9 mouse cellular contexts compared by ENCODE assay signal in genomic region chr1:127239914-127240313, GRCm38 (mm10). TPM values are rescaled to one million over a fixed set of nuclear protein-coding genes. Genes with fewer than 3 reads are reported as not detected.
DNase-seq lines count a peak whose midpoint lies in the region; ATAC-seq and TF ChIP-seq lines count a peak whose summit lies in the region.
"Had no signal": no experiment of that assay in that cellular context is flagged by ENCODE, and none has a peak within 500 bp of the region (broad histone marks: within the 10 kb centered on the region; RNA-seq: fewer than 3 reads in every experiment).

No protein-coding gene starts in this region.

- H3K4me1 ChIP-seq in thymus, adult 2 months (replicated peaks; ENCODE audit: control insufficient read depth, insufficient read depth, low read length): peaks cover 44% of the 10 kb centered on the region
- H3K4me1 ChIP-seq in intestine, embryonic 15.5 days (replicated peaks): peaks cover 13% of the 10 kb centered on the region
- H3K4me1 ChIP-seq in small intestine, adult 2 months (ENCODE audit: control insufficient read depth, insufficient read depth, insufficient read length, low read length): peaks cover 47% of the 10 kb centered on the region

- no peaks in the 10 kb centered on the region for H3K9me3 ChIP-seq in intestine, embryonic 15.5 days
- H3K9me3 ChIP-seq: embryonic facial prominence, embryonic 13.5 days had no signal

- H3K4me3 ChIP-seq in thymus, adult 2 months (ENCODE audit: control insufficient read depth, insufficient read depth, low read length): no peak overlapping the region
- no peak overlapping the region for H3K4me3 ChIP-seq in intestine, embryonic 15.5 days (replicated peaks)
- no peak overlapping the region for H3K4me3 ChIP-seq in small intestine, adult 2 months (ENCODE audit: low read depth, low read length)
- H3K4me3 ChIP-seq: embryonic facial prominence, embryonic 13.5 days had no signal

- TF ChIP-seq CTCF in thymus, adult 2 months (IDR thresholded peaks at IDR 0.05; ENCODE audit: borderline replicate concordance, control insufficient read depth, extremely low read depth, insufficient read depth, low read length, poor library complexity): no peak
- no peak for TF ChIP-seq CTCF in small intestine, adult 2 months (IDR thresholded peaks at IDR 0.05; ENCODE audit: extremely low read depth, insufficient read length, insufficient replicate concordance, low read depth, low read length)

- no peak overlapping the region for H3K9ac ChIP-seq in intestine, embryonic 15.5 days
- H3K9ac ChIP-seq: embryonic facial prominence, embryonic 13.5 days had no signal

- ATAC-seq in intestine, embryonic 15.5 days: peak; percentile 46

- WGBS in thymus, adult 2 months: 18% methylated on average over 6 of the region's 6 CpGs
- WGBS in intestine, embryonic 15.5 days: 35% methylated on average over 6 of the region's 6 CpGs
- WGBS in small intestine, adult 2 months: 31% methylated on average over 6 of the region's 6 CpGs

- no peaks in the 10 kb centered on the region for H3K27me3 ChIP-seq in thymus, adult 2 months (ENCODE audit: control insufficient read depth, insufficient read depth, low read length)
- no peaks in the 10 kb centered on the region for H3K27me3 ChIP-seq in intestine, embryonic 15.5 days (replicated peaks)
- H3K27me3 ChIP-seq in small intestine, adult 2 months (ENCODE audit: control insufficient read depth, insufficient read depth, low read length): no peaks in the 10 kb centered on the region
- H3K27me3 ChIP-seq: embryonic facial prominence, embryonic 13.5 days had no signal

- no peak overlapping the region for H3K4me2 ChIP-seq in intestine, embryonic 15.5 days (replicated peaks)
- H3K4me2 ChIP-seq: embryonic facial prominence, embryonic 13.5 days had no signal

- DNase-seq in adrenal gland, adult 2 months: peak; percentile 12
- no peak for DNase-seq in adrenal gland, postnatal 14 days
- DNase-seq in thymus, adult 2 months: peak; percentile 33
- no peak for DNase-seq in thymus, adult 18-20 months
- DNase-seq in cerebellum, postnatal 14 days: no peak
- DNase-seq in Muller cell, postnatal 12 days (ENCODE audit: inconsistent ontology term): no peak

- peak overlapping the region; percentile 27 for H3K27ac ChIP-seq in thymus, adult 2 months (ENCODE audit: control insufficient read depth, insufficient read depth, low read length)
- no peak overlapping the region for H3K27ac ChIP-seq in intestine, embryonic 15.5 days
- H3K27ac ChIP-seq in small intestine, adult 2 months (ENCODE audit: insufficient read depth, low read depth, low read length): 0 out of 2 replicates have a peak overlapping the region, but pooled peaks have one; percentile 8
- H3K27ac ChIP-seq: embryonic facial prominence, embryonic 13.5 days had no signal

- no peak for TF ChIP-seq POLR2A in thymus, adult 2 months (IDR thresholded peaks at IDR 0.05; ENCODE audit: control insufficient read depth, extremely low read depth, insufficient read depth, low read length, poor library complexity)
- TF ChIP-seq POLR2A in small intestine, adult 2 months (IDR thresholded peaks at IDR 0.05; ENCODE audit: low read depth, low read length): no peak

- H3K36me3 ChIP-seq in thymus, adult 2 months (ENCODE audit: control insufficient read depth, insufficient read depth, low read length): no peaks in the 10 kb centered on the region
- no peaks in the 10 kb centered on the region for H3K36me3 ChIP-seq in intestine, embryonic 15.5 days
- H3K36me3 ChIP-seq in small intestine, adult 2 months (ENCODE audit: control insufficient read depth, insufficient read depth, low read length): no peaks in the 10 kb centered on the region
- H3K36me3 ChIP-seq: embryonic facial prominence, embryonic 13.5 days had no signal

RNA-seq across cellular contexts. Expression of gene Mgat5, which starts 35.1 kb away (rescaled TPM):
- 10 to 100 TPM; 11.2 to 14.0 TPM for total RNA-seq in adrenal gland, adult 2 months (2021)
- 2.8 and 3.3 TPM in 2 replicates for polyA plus RNA-seq in adrenal gland, adult 2 months (2012; rRNA removed)
- 12.0 and 15.9 TPM in 2 replicates for total RNA-seq in adrenal gland, postnatal 14 days (2021)
- 24.1 and 24.6 TPM in 2 replicates for polyA plus RNA-seq in thymus, adult 2 months (2012; rRNA removed)
- polyA plus RNA-seq in intestine, embryonic 15.5 days (2015; fragmentation: Nextera tagmentation; extraction: Ambion mirVana): 5.9 and 6.3 TPM in 2 replicates
- 6.0 and 11.4 TPM in 2 replicates for polyA plus RNA-seq in small intestine, adult 2 months (2012; rRNA removed)

Comparison
In these comparisons a context has a peak if more than half of its experiments do, and no peak if none do; other contexts are left out.
1. DNase-seq: peak in adrenal gland, adult 2 months (single experiment) and thymus, adult 2 months (single experiment); none in adrenal gland, postnatal 14 days (single experiment), thymus, adult 18-20 months (0 of 2), cerebellum, postnatal 14 days (0 of 2) and Muller cell, postnatal 12 days (single experiment).